Mouse (Mus musculus): ENCODE data around the gene Tmem102.

The Tmem102 gene

GRCm38 (mm10) chr11:69803786-69804651, 1.4 kb downstream of the Tmem102 start:
- H3K27me3 ChIP-seq (ENCODE audit: control insufficient read depth, insufficient read depth, low read length, poor library complexity, severe bottlenecking): no peaks in the 10 kb centered on the region
- H3K36me3 ChIP-seq (ENCODE audit: control insufficient read depth, insufficient read depth, low read length, poor library complexity, severe bottlenecking): no peaks in the 10 kb centered on the region
- DNase-seq (ENCODE audit: low read depth, low spot score): peak; percentile 83

GRCm38 (mm10) chr11:69803328-69803727, 2.1 kb downstream of the Tmem102 start:
- DNase-seq (ENCODE audit: low read depth, low spot score): no peak
- Histone ChIP-seq H3K27me3 (ENCODE audit: control insufficient read depth, insufficient read depth, low read length, poor library complexity, severe bottlenecking) (no peaks in the 10 kb centered on the region), H3K36me3 (ENCODE audit: control insufficient read depth, insufficient read depth, low read length, poor library complexity, severe bottlenecking) (no peaks in the 10 kb centered on the region)

GRCm38 (mm10) chr11:69802648-69803105, 2.7 kb downstream of the Tmem102 start:
- Histone ChIP-seq H3K36me3 (ENCODE audit: control insufficient read depth, insufficient read depth, low read length, poor library complexity, severe bottlenecking) (no peaks in the 10 kb centered on the region), H3K27me3 (ENCODE audit: control insufficient read depth, insufficient read depth, low read length, poor library complexity, severe bottlenecking) (no peaks in the 10 kb centered on the region)
- peak; percentile 43 for DNase-seq (ENCODE audit: low read depth, low spot score)

GRCm38 (mm10) chr11:69801379-69801977, 3.9 kb downstream of the Tmem102 start, which contains the start of gene Fgf11:
Gene Fgf11 (minus strand): TSS chr11:69801857.
- H3K27me3 ChIP-seq (ENCODE audit: control insufficient read depth, insufficient read depth, low read length, poor library complexity, severe bottlenecking): no peaks in the 10 kb centered on the region
- no peaks in the 10 kb centered on the region for H3K36me3 ChIP-seq (ENCODE audit: control insufficient read depth, insufficient read depth, low read length, poor library complexity, severe bottlenecking)
- peak; percentile 23 for DNase-seq (ENCODE audit: low read depth, low spot score)

GRCm38 (mm10) chr11:69800392-69801197, 4.8 kb downstream of the Tmem102 start:
- DNase-seq (ENCODE audit: low read depth, low spot score): peak; percentile 31
- H3K27me3 ChIP-seq (ENCODE audit: control insufficient read depth, insufficient read depth, low read length, poor library complexity, severe bottlenecking): no peaks in the 10 kb centered on the region
- H3K36me3 ChIP-seq (ENCODE audit: control insufficient read depth, insufficient read depth, low read length, poor library complexity, severe bottlenecking): no peaks in the 10 kb centered on the region

- peak; percentile 52 for DNase-seq (ENCODE audit: low read depth, low spot score)
- H3K27me3 ChIP-seq (ENCODE audit: control insufficient read depth, insufficient read depth, low read length, poor library complexity, severe bottlenecking): no peaks in the 10 kb centered on the region
Observed at GRCm38 (mm10) chr11:69800138-69800391, 5.4 kb downstream of the Tmem102 start.

GRCm38 (mm10) chr11:69799394-69800137, 5.9 kb downstream of the Tmem102 start:
- DNase-seq (ENCODE audit: low read depth, low spot score): peak; percentile 78
- Histone ChIP-seq H3K27me3 (ENCODE audit: control insufficient read depth, insufficient read depth, low read length, poor library complexity, severe bottlenecking) (no peaks in the 10 kb centered on the region), H3K36me3 (ENCODE audit: control insufficient read depth, insufficient read depth, low read length, poor library complexity, severe bottlenecking) (no peaks in the 10 kb centered on the region)

More at GRCm38 (mm10) chr11:69800138-69800391, 5.4 kb downstream of the Tmem102 start:
- H3K36me3 ChIP-seq (ENCODE audit: control insufficient read depth, insufficient read depth, low read length, poor library complexity, severe bottlenecking): no peaks in the 10 kb centered on the region

GRCm38 (mm10) chr11:69797924-69798323, 7.5 kb downstream of the Tmem102 start:
- Histone ChIP-seq H3K36me3 (ENCODE audit: control insufficient read depth, insufficient read depth, low read length, poor library complexity, severe bottlenecking) (no peaks in the 10 kb centered on the region), H3K27me3 (ENCODE audit: control insufficient read depth, insufficient read depth, low read length, poor library complexity, severe bottlenecking) (no peaks in the 10 kb centered on the region)
- DNase-seq (ENCODE audit: low read depth, low spot score): no peak

GRCm38 (mm10) chr11:69795983-69796435, 9.4 kb downstream of the Tmem102 start:
- Histone ChIP-seq H3K36me3 (ENCODE audit: control insufficient read depth, insufficient read depth, low read length, poor library complexity, severe bottlenecking) (no peaks in the 10 kb centered on the region), H3K27me3 (ENCODE audit: control insufficient read depth, insufficient read depth, low read length, poor library complexity, severe bottlenecking) (no peaks in the 10 kb centered on the region)
- peak; percentile 28 for DNase-seq (ENCODE audit: low read depth, low spot score)

GRCm38 (mm10) chr11:69795168-69795982, 10.0 kb downstream of the Tmem102 start, which contains the start of gene Chrnb1:
Gene Chrnb1 (minus strand): TSS chr11:69795943.
- no peaks in the 10 kb centered on the region for H3K27me3 ChIP-seq (ENCODE audit: control insufficient read depth, insufficient read depth, low read length, poor library complexity, severe bottlenecking)
- no peaks in the 10 kb centered on the region for H3K36me3 ChIP-seq (ENCODE audit: control insufficient read depth, insufficient read depth, low read length, poor library complexity, severe bottlenecking)
- DNase-seq (ENCODE audit: low read depth, low spot score): peak; percentile 97

GRCm38 (mm10) chr11:69793429-69793828, 12.0 kb downstream of the Tmem102 start:
- no peaks in the 10 kb centered on the region for H3K27me3 ChIP-seq (ENCODE audit: control insufficient read depth, insufficient read depth, low read length, poor library complexity, severe bottlenecking)
- no peaks in the 10 kb centered on the region for H3K36me3 ChIP-seq (ENCODE audit: control insufficient read depth, insufficient read depth, low read length, poor library complexity, severe bottlenecking)
- no peak for DNase-seq (ENCODE audit: low read depth, low spot score)

GRCm38 (mm10) chr11:69791420-69791819, 14.0 kb downstream of the Tmem102 start:
- no peaks in the 10 kb centered on the region for H3K36me3 ChIP-seq (ENCODE audit: control insufficient read depth, insufficient read depth, low read length, poor library complexity, severe bottlenecking)
- no peak for DNase-seq (ENCODE audit: low read depth, low spot score)
- no peaks in the 10 kb centered on the region for H3K27me3 ChIP-seq (ENCODE audit: control insufficient read depth, insufficient read depth, low read length, poor library complexity, severe bottlenecking)

- Histone ChIP-seq H3K27me3 (ENCODE audit: control insufficient read depth, insufficient read depth, low read length, poor library complexity, severe bottlenecking) (no peaks in the 10 kb centered on the region), H3K36me3 (ENCODE audit: control insufficient read depth, insufficient read depth, low read length, poor library complexity, severe bottlenecking) (no peaks in the 10 kb centered on the region)
Observed at GRCm38 (mm10) chr11:69789431-69789830, 16.0 kb downstream of the Tmem102 start.

More at GRCm38 (mm10) chr11:69789431-69789830, 16.0 kb downstream of the Tmem102 start:
- DNase-seq (ENCODE audit: low read depth, low spot score): no peak

Data from splenic B cell, adult 2 months (primary cell).